Mouse (Mus musculus) megakaryocyte, embryonic 14.5 days (primary cell): ENCODE measurements around the gene Mttp.

Source experiments
- FLI1 ChIP-seq: IDR thresholded peaks from 2 replicates; pipeline ENCODE4 v1.6.1; 2012; ENCODE audit warnings: low read length, inconsistent platforms, mixed read lengths
- GATA1 ChIP-seq: IDR thresholded peaks from 3 replicates; pipeline ENCODE4 v1.6.1; 2012; ENCODE audit warnings: mixed read lengths, low read length, inconsistent platforms, borderline replicate concordance

DNA sequence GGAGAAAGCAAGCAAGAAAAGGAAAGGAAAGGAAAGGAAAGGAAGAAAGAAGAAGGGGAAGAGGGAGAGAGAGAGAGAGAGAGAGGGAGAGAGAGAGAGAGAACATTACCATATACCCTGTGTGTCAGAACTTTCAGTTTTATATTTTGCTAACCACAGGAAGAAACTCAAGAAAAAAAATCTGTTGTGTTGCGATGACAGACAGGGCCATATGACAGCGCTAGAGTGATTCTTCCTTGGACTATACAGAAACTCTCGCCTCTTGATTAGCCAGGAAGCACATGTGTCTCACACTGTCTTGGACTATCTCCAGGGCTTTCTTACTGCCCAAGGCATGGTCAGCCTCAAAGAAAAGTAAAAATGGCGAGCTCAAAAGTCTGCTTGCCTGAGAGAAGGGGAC lies 82.1 kb downstream of the Mttp start:
- TF ChIP-seq GATA1 (no peak), FLI1 (no peak)
